Mouse (Mus musculus): ENCODE data around the gene Zdhhc8.

DNA sequence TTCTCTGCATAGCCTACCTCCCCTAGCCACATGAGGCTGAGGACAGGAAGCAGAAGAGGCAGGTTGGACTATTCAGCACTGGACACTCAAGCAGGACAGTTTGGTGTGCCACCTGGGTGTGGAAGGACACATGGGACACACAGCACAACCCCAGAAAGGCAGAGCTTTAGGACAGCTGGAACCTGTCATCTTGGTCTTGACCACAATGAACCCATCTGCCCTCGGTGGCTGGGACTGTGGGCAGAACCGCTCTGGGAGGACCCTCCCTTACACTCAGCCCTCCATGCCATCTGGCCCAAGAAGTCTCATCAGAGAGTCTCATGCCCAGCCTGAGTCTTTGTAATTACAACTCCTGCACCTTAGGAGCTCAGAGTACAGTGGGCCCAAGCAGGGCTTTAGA, 34.9 kb downstream of the Zdhhc8 start:
- TF ChIP-seq CTCF (IDR thresholded peaks at IDR 0.05; ENCODE audit: insufficient read depth, low read length) (no peak), POLR2A (IDR thresholded peaks at IDR 0.05; ENCODE audit: borderline replicate concordance, extremely low read depth, low read depth, low read length) (no peak)

Data from lung, adult 2 months (tissue).